Mouse (Mus musculus) embryonic facial prominence, embryonic 11.5 days (tissue): Measurements from ENCODE around the gene Dzip1l. TPM values are rescaled to one million over a fixed set of nuclear protein-coding genes. Genes with fewer than 3 reads are reported as not detected.

Experiments used
- ATAC-seq: fragments of 200-750 bp; cut with Nextera tagmentation; replicated peaks from 2 replicates; pipeline ENCODE4 v1.8.0; 2017; ENCODE audit warnings: low read depth; ENCODE audit not compliant: insufficient number of reproducible peaks, low FRiP score, low TSS enrichment
- DNase-seq: peaks from one replicate; pipeline ENCODE4 v3.0.0-alpha.2; 2015; ENCODE audit warnings: low spot score
- H3K27ac ChIP-seq: fragments of 300-500 bp; sonication (generic); replicated peaks from 2 replicates; pipeline ENCODE4 v1.5.1; 2014; ENCODE audit warnings: mild to moderate bottlenecking, low read depth, low read length, control low read depth
- H3K27me3 ChIP-seq: fragments of 300-500 bp; sonication (generic); 2 replicates; pipeline ENCODE4 v1.6.1; 2014; ENCODE audit warnings: mild to moderate bottlenecking, low read length, moderate library complexity, mixed read lengths; ENCODE audit not compliant: control insufficient read depth, insufficient read depth
- H3K36me3 ChIP-seq: fragments of 300-500 bp; sonication (generic); replicated peaks from 2 replicates; pipeline ENCODE4 v1.6.1; 2014; ENCODE audit warnings: low read depth, mild to moderate bottlenecking, low read length, moderate library complexity, mixed read lengths; ENCODE audit not compliant: control insufficient read depth, insufficient read depth
- H3K4me1 ChIP-seq: fragments of 300-500 bp; sonication (generic); 2 replicates; pipeline ENCODE4 v1.6.1; 2014; ENCODE audit warnings: low read length, mixed read lengths; ENCODE audit not compliant: control insufficient read depth, insufficient read depth
- H3K4me2 ChIP-seq: fragments of 300-500 bp; sonication (generic); 2 replicates; pipeline ENCODE4 v1.6.1; 2014; ENCODE audit warnings: low read depth, mild to moderate bottlenecking, control low read depth, low read length, moderate library complexity
- H3K4me3 ChIP-seq: fragments of 300-500 bp; sonication (generic); 2 replicates; pipeline ENCODE4 v1.5.1; 2014; ENCODE audit warnings: low read depth, low read length, control low read depth
- H3K9ac ChIP-seq: fragments of 300-500 bp; sonication (generic); replicated peaks from 2 replicates; pipeline ENCODE4 v1.6.1; 2014; ENCODE audit warnings: mild to moderate bottlenecking, control low read depth, low read length
- H3K9me3 ChIP-seq: fragments of 300-500 bp; sonication (generic); replicated peaks from 2 replicates; pipeline ENCODE4 v1.6.1; 2016; ENCODE audit warnings: mild to moderate bottlenecking, low read length, inconsistent platforms, mixed read lengths; ENCODE audit not compliant: control insufficient read depth
- WGBS: fragments of 180-500 bp; shearing (Covaris S2); extraction: QIAGEN DNeasy Blood & Tissue Kit; methylation state at CpG from one replicate; pipeline ENCODE4 v1.1.7; 2014; 5-methylcytosine and 5-hydroxymethylcytosine counted together
- polyA plus RNA-seq: library from polyadenylated mRNA; unstranded; fragments of >200 nt; fragmentation: Nextera tagmentation; extraction: Ambion mirVana; gene quantifications from 2 replicates; pipeline ENCODE4 v1.2.1, GENCODE M21; 2014

The Dzip1l gene
- polyA plus RNA-seq, 1 experiment from 2014 or later: 12.0 TPM

DNA sequence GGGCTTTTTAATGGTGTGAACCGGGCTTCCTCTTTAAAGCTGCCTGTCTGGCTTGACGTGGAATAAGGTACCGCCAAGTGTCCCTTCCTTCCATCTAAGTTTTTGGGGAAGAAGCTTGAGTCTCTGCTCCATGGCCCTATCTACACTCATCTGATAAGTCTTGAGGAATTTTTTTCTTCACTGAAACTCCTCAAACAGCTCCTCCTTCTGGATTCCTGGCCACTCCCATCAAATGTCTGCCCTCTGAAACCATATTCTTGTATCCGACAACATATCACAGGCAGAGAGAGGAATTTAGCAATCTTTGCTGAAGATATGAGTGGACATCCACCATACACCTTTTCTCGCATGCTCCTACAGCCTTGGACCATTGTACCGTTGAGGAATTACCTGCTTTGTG, 77.0 kb downstream of the Dzip1l start:
- WGBS: 92% methylated on average over 6 of the region's 6 CpGs
- DNase-seq: no peak
- H3K9me3 ChIP-seq: no peaks in the 10 kb centered on the region

DNA sequence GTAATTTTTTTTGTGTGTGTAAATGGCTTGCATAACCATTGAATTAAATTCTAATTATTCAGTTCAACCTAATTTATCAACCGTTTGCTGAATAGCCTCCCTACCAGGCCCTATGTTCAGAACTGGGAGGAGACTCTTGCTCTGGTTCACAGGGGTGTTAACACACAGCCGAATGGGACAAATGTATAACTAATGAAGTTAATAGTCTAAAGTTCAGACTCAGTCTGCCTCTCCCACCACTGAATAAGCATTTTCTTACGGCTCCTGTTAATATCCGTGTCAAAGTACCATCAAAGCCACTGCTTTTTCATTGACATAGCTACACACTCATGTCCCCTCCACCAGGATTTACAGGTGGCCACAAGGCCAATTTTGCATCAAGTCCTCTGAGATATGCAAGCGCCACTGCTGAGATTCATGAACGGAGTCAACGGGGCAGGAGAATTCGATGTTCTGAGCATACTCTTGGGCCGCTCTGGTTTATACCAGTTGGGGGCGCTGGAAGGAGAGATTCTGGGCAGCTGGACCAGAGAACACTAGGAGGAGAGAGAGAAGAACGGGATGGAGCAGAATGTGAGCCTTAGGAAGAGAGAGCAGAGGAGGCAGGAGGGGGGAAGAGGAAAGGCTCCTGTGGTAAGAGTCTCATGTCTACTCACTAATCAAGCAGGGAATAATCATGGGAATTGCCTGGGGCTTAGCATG, 78.3 kb downstream of the Dzip1l start:
- no peak overlapping the region for H3K4me2 ChIP-seq
- 73% methylated on average over 11 of the region's 11 CpGs for WGBS

More for the DNA sequence above, 77.0 kb downstream of the Dzip1l start:
- Histone ChIP-seq H3K27ac (no peak overlapping the region), H3K36me3 (no peaks in the 10 kb centered on the region), H3K9ac (no peak overlapping the region), H3K4me1 (no peaks in the 10 kb centered on the region), H3K4me3 (no peak overlapping the region), H3K4me2 (no peak overlapping the region), H3K27me3 (no peaks in the 10 kb centered on the region)
- ATAC-seq: no peak

DNA sequence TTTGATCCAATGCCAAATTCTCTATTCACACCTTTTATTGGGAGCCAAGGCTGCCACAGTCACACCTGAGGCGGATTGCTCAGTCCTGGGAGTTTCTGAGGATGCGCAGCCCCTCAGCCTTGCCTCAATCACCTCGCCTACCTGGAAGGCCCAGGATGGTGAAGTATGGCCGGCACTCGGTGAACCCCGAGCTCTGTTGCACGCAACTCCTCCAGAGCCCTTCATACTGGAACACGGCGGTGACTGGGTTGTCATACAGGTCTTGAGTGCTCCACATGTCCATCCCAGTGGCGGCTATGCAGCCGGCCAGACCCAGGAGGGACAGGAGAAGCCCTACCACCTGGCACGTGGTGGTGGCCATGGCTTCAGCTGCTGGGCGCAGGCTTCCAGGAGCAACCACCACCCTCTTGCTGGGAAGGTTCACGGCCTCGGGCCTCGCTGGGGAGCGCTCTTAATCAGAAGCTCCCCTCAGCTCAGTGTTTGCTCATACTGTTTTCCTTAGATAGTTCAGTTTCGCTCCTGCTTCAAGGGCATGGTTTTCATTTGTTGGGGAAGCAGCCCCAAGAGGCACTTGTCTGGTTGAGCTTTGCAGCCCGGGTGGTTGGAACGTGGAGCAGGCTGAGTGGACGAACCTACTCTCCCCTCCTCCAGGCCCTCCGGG, 80.4 kb downstream of the Dzip1l start:
- Histone ChIP-seq H3K4me3 (no peak overlapping the region), H3K9me3 (no peaks in the 10 kb centered on the region), H3K9ac (no peak overlapping the region), H3K27ac (no peak overlapping the region), H3K27me3 (no peaks in the 10 kb centered on the region), H3K4me1 (no peaks in the 10 kb centered on the region), H3K36me3 (no peaks in the 10 kb centered on the region), H3K4me2 (no peak overlapping the region)
- DNase-seq (no peak), ATAC-seq (no peak)
- 84% methylated on average over 22 of the region's 22 CpGs for WGBS

More for the DNA sequence above, 78.3 kb downstream of the Dzip1l start:
- no peak overlapping the region for H3K9ac ChIP-seq
- no peak overlapping the region for H3K4me3 ChIP-seq
- H3K27ac ChIP-seq: no peak overlapping the region
- no peak for ATAC-seq
- no peaks in the 10 kb centered on the region for H3K36me3 ChIP-seq
- no peaks in the 10 kb centered on the region for H3K4me1 ChIP-seq
- no peaks in the 10 kb centered on the region for H3K9me3 ChIP-seq
- DNase-seq: no peak
- no peaks in the 10 kb centered on the region for H3K27me3 ChIP-seq

DNA sequence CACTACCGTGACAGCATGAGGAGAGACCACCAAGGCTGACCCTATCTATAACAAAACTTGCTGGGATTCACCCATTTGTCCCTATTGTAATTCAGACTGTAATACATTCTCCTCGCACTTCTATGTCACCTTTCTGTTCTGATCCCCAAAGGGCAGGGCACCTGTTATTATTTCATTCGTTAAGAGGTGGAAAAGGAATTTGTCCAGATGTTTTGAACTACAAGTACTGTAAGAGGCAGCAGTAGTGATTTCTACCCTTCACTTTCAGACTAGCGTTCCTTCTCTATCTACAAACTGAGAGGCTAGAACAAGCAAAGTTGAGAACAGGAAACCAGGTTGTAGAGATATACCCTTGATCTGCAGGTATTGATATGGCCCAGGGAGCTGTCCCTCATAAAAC, 81.0 kb downstream of the Dzip1l start:
- no peaks in the 10 kb centered on the region for H3K27me3 ChIP-seq
- ATAC-seq (no peak), DNase-seq (no peak)

DNA sequence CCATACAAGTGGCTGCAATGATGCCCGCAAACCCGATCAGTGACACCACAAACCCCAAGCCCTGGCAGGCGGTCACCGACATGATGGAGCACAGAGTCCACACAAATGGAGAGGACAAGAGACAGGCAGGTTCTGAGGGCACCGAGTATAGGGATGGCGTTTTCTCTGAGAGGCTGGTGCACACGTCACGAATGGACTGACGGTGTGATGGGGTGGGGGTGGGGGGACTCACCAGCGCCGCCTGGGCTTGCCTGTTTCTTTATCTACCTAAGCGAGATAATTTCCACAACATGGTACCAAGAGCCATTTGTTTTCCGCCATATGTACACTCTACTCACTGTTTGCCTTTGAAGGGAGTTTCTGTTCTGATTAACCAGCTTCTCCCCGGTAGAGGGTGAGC, 87.8 kb downstream of the Dzip1l start, which contains the start of gene Cldn18:
Gene Cldn18, minus strand, starts transcription at position 134 of the 400 bp plus-strand sequence.
- no peaks in the 10 kb centered on the region for H3K27me3 ChIP-seq
- ATAC-seq: no peak
- 89% methylated on average over 14 of the region's 14 CpGs for WGBS
- no peak for DNase-seq
- H3K4me2 ChIP-seq: no peak within 1 kb of the TSS
- H3K9me3 ChIP-seq: no peaks in the 10 kb centered on the region
- no peak within 1 kb of the TSS for H3K4me3 ChIP-seq
- no peak within 1 kb of the TSS for H3K9ac ChIP-seq
- no peaks in the 10 kb centered on the region for H3K4me1 ChIP-seq
- no peaks in the 10 kb centered on the region for H3K36me3 ChIP-seq
- no peak within 1 kb of the TSS for H3K27ac ChIP-seq

More for the DNA sequence above, 81.0 kb downstream of the Dzip1l start:
- Histone ChIP-seq H3K9ac (no peak overlapping the region), H3K36me3 (no peaks in the 10 kb centered on the region), H3K4me2 (no peak overlapping the region), H3K27ac (no peak overlapping the region), H3K9me3 (no peaks in the 10 kb centered on the region), H3K4me3 (no peak overlapping the region), H3K4me1 (no peaks in the 10 kb centered on the region)
- WGBS: 81% methylated on average over 4 of the region's 4 CpGs

Other genes with a start within 250 kb of the Dzip1l start
- gene Mras, start 192.1 kb upstream of the Dzip1l start, polyA plus RNA-seq: 11.8 and 14.2 TPM in 2 replicates
- not detected in 2 replicates for gene Nme9, start 178.0 kb upstream of the Dzip1l start, polyA plus RNA-seq
- 27.2 and 29.2 TPM in 2 replicates for gene Armc8, start 60.6 kb upstream of the Dzip1l start, polyA plus RNA-seq
- 32.7 and 34.8 TPM in 2 replicates for gene Dbr1, start 53.7 kb upstream of the Dzip1l start, polyA plus RNA-seq
- gene A4gnt, start 17.0 kb upstream of the Dzip1l start, polyA plus RNA-seq: not detected in 2 replicates
- not detected in 2 replicates for gene Cldn18, start 87.8 kb downstream of the Dzip1l start, polyA plus RNA-seq
- gene Sox14, start 246.7 kb downstream of the Dzip1l start, polyA plus RNA-seq: 2.1 and 3.8 TPM in 2 replicates